Mouse (Mus musculus) hindbrain, embryonic 12.5 days (tissue): ENCODE data around the gene Dnaja3. TPM values are rescaled to one million over a fixed set of nuclear protein-coding genes. Genes with fewer than 3 reads are reported as not detected.
A peak's percentile ranks its signal among the peaks of the same experiment; 100 is the strongest.
"Not testable (repeated sequence)": the region's sequence is repeated elsewhere in the genome, so short reads cannot be mapped to it uniquely, and the experiment has no call there.

Experiments used
- ATAC-seq: fragments of 200-750 bp; cut with Nextera tagmentation; 2 replicates; pipeline ENCODE4 v1.8.0; 2017; ENCODE audit warnings: moderate TSS enrichment; ENCODE audit not compliant: low FRiP score
- H3K27ac ChIP-seq: fragments of 300-500 bp; sonication (generic); 2 replicates; pipeline ENCODE4 v1.5.1; 2016; ENCODE audit warnings: mild to moderate bottlenecking
- H3K27me3 ChIP-seq: fragments of 300-500 bp; sonication (generic); 2 replicates; pipeline ENCODE4 v1.6.1; 2016; ENCODE audit warnings: mild to moderate bottlenecking
- H3K36me3 ChIP-seq: fragments of 300-500 bp; sonication (generic); 2 replicates; pipeline ENCODE4 v1.6.1; 2016; ENCODE audit warnings: mild to moderate bottlenecking
- H3K4me1 ChIP-seq: fragments of 300-500 bp; sonication (generic); 2 replicates; pipeline ENCODE4 v1.6.1; 2016
- H3K4me2 ChIP-seq: fragments of 300-500 bp; sonication (generic); replicated peaks from 2 replicates; pipeline ENCODE4 v1.6.1; 2016; ENCODE audit warnings: mild to moderate bottlenecking
- H3K4me3 ChIP-seq: fragments of 300-500 bp; sonication (generic); 2 replicates; pipeline ENCODE4 v1.5.1; 2016; ENCODE audit warnings: mild to moderate bottlenecking
- H3K9ac ChIP-seq: fragments of 300-500 bp; sonication (generic); 2 replicates; pipeline ENCODE4 v1.6.1; 2016; ENCODE audit warnings: mild to moderate bottlenecking, moderate library complexity
- H3K9me3 ChIP-seq: fragments of 300-500 bp; sonication (generic); replicated peaks from 2 replicates; pipeline ENCODE4 v1.6.1; 2016; ENCODE audit warnings: mild to moderate bottlenecking
- WGBS: fragments of 180-500 bp; shearing (Covaris S2); methylation state at CpG from one replicate; pipeline ENCODE4 v1.1.7; 2016; 5-methylcytosine and 5-hydroxymethylcytosine counted together
- polyA plus RNA-seq: library from polyadenylated mRNA; unstranded; fragments of >200 nt; fragmentation: Nextera tagmentation; extraction: Ambion mirVana; gene quantifications from 2 replicates; pipeline ENCODE4 v1.2.1, GENCODE M21; 2016

Dnaja3 gene
- polyA plus RNA-seq, 1 experiment from 2014 or later: 56.2 TPM

DNA sequence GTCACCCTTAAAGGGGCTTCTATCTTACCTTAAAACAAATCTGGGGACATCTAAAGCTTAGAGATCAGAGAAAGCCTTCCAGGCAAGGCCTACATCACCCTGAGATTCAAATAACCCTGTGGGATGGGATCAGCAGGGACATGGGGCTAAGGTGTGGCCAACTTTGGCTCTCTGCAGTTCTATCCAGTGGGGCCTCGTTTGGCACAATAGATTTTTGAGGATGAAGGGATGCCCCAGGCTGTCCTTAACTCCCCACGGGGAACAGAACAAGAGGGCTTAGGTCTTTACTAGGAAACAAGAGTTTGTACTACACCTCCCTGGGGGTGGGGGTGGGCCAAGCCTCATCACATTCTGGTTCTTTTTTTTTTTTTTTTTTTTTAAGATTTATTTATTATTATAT is 19.5 kb downstream of the Dnaja3 start:
- WGBS: 26% methylated on average over 2 of the region's 2 CpGs
- ATAC-seq: no peak
- H3K36me3 ChIP-seq: peaks cover 31% of the 10 kb centered on the region
- H3K27me3 ChIP-seq: no peaks in the 10 kb centered on the region
- H3K4me3 ChIP-seq: no peak overlapping the region
- peak overlapping the region; percentile 4; the same call in 1 of the 2 replicates for H3K4me2 ChIP-seq
- peak overlapping the region; percentile 70 for H3K27ac ChIP-seq
- H3K9me3 ChIP-seq: no peaks in the 10 kb centered on the region
- peaks cover 19% of the 10 kb centered on the region for H3K4me1 ChIP-seq
- no peak overlapping the region for H3K9ac ChIP-seq

DNA sequence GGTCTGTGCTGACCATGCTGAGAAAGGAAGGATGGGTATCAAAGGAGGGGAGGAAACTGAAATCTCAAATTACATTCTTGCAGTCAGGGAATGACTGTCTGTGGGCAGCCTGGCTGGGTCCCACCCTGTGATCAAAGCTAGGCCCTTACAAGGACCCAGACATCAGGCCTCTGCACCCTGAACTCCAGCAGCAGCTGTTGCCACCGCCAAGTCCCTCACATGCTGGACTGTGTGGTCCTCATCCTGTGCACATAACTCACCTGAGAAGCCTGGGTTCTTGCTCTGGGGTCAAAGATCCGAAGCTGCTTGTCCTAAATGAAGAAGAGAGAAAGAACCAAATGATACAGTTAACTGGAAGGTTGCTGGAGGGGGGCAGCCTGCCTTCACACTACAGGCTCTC is 21.8 kb downstream of the Dnaja3 start:
- no peak overlapping the region for H3K4me2 ChIP-seq
- ATAC-seq: no peak
- H3K9ac ChIP-seq: no peak overlapping the region
- no peak overlapping the region for H3K4me3 ChIP-seq
- H3K27ac ChIP-seq: no peak overlapping the region
- 64% methylated on average over 2 of the region's 2 CpGs for WGBS
- H3K36me3 ChIP-seq: peaks cover 29% of the 10 kb centered on the region
- H3K4me1 ChIP-seq: peaks cover 12% of the 10 kb centered on the region
- H3K9me3 ChIP-seq: no peaks in the 10 kb centered on the region
- H3K27me3 ChIP-seq: no peaks in the 10 kb centered on the region

DNA sequence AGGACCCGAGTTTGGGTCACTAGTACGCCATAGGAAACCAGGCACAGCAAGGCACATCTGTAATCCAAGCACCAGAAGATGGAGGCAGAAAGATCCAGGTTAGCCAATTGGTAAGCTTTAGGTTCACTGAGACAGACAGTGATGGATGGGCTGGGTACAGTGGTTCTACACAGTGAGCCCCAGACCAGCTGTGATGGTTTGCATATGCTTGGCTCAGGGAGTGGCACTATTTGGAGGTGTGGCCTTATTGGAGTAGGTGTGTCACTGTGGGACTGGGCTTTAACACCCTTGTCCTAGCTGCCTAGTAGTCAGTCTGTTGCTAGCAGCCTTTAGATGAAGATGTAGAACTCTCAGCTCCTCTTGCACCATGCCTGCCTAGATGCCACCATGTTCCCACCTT is 24.0 kb downstream of the Dnaja3 start:
- Histone ChIP-seq H3K27me3 (no peaks in the 10 kb centered on the region), H3K36me3 (peaks cover 39% of the 10 kb centered on the region), H3K4me2 (no peak overlapping the region), H3K9me3 (no peaks in the 10 kb centered on the region), H3K27ac (no peak overlapping the region), H3K4me3 (no peak overlapping the region), H3K9ac (no peak overlapping the region), H3K4me1 (peaks cover 5% of the 10 kb centered on the region)
- 85% methylated on average over 2 of the region's 2 CpGs for WGBS
- no peak for ATAC-seq

DNA sequence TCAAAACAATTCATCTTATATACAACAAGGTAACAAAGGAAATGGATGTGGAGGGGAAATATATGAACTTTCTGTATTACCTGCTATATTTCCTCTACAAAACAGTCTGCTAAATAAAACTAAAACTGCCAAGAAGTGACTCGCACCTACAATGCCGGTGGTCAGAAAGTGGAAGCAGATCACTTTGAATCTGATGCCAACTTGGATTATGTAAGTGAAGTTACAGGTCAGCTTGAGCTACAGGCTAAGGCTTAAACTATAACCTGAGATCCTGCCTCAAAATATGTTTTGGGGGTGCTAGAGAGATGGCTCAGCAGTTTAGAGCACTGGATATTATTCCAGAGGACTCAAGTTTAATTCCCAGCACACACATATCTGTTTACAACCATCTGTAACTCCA is 25.9 kb downstream of the Dnaja3 start:
- H3K9me3 ChIP-seq: no peaks in the 10 kb centered on the region
- H3K4me2 ChIP-seq: no peak overlapping the region
- no peak overlapping the region for H3K9ac ChIP-seq
- no peak overlapping the region for H3K27ac ChIP-seq
- 100% methylated on average over 2 of the region's 2 CpGs for WGBS
- peaks cover 45% of the 10 kb centered on the region for H3K36me3 ChIP-seq
- no peaks in the 10 kb centered on the region for H3K27me3 ChIP-seq
- no peaks in the 10 kb centered on the region for H3K4me1 ChIP-seq
- H3K4me3 ChIP-seq: no peak overlapping the region
- ATAC-seq: no peak

DNA sequence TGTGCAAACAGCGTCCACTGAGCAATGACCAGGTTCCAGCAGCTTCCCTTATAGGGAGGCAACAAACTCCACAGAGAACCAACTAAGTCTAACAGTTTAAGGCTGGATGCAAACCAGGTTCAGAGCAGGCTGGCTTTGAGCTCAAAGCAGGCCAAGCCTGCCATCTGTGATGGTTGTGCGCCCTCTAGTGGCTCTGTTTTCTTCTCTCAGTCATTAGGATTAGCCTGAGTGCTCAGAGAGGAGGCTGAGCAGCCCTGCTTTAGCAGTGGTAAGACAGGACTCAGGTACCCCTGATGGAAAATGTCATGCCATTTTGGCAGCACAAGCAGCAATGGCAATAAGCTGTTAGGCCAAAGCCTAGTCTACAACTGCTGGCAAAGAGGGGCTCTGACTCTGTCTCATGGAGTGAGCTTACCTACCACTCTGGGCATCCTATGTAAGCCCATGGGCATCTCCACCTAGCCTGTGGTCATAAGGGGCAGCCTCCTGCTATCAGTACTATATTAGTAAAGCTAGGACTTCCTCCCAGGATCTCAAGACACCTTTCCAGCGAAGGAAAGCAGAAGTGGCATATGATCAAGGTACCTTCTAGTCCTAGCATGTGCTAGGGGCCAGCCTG is 27.5 kb downstream of the Dnaja3 start:
- WGBS: 23% methylated on average over 3 of the region's 3 CpGs
- Histone ChIP-seq H3K9me3 (no peaks in the 10 kb centered on the region), H3K9ac (no peak overlapping the region), H3K27me3 (no peaks in the 10 kb centered on the region), H3K4me3 (no peak overlapping the region), H3K27ac (no peak overlapping the region), H3K4me1 (no peaks in the 10 kb centered on the region), H3K4me2 (no peak overlapping the region), H3K36me3 (peaks cover 36% of the 10 kb centered on the region)
- peak; percentile 81 for ATAC-seq

DNA sequence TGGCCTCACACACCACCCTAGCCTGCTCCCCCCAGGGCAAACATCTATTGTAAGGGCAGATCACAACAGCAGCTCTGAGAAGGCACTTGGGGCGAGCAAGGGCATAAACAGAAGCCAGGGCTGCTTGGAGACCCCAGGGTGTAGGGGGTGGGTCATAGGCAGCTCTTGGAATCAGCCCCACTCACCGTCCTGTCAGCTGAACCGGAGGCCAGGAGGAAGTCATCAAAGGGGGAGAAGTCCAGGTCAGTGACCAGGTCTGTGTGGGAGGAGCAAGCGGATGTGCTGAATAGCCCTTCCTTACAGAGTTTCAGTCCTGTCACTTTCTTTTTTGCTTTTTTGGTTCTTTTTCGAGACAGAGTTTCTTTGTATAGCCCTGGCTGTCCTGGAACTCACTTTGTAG is 30.5 kb downstream of the Dnaja3 start:
- Histone ChIP-seq H3K36me3 (peaks cover 47% of the 10 kb centered on the region), H3K9me3 (no peaks in the 10 kb centered on the region), H3K4me1 (no peaks in the 10 kb centered on the region), H3K4me2 (no peak overlapping the region), H3K9ac (no peak overlapping the region), H3K27me3 (no peaks in the 10 kb centered on the region), H3K4me3 (no peak overlapping the region), H3K27ac (no peak overlapping the region)
- ATAC-seq: no peak
- 72% methylated on average over 5 of the region's 5 CpGs for WGBS

- Histone ChIP-seq H3K27ac (no peak overlapping the region), H3K4me1 (peaks cover 8% of the 10 kb centered on the region), H3K4me3 (no peak overlapping the region), H3K27me3 (no peaks in the 10 kb centered on the region), H3K4me2 (no peak overlapping the region), H3K9ac (no peak overlapping the region), H3K36me3 (peaks cover 38% of the 10 kb centered on the region), H3K9me3 (no peaks in the 10 kb centered on the region)
- no peak for ATAC-seq
- WGBS: 85% methylated on average over 4 of the region's 4 CpGs
Measured at GRCm38 (mm10) chr16:4674091-4674490, 34.3 kb downstream of the Dnaja3 start.

DNA sequence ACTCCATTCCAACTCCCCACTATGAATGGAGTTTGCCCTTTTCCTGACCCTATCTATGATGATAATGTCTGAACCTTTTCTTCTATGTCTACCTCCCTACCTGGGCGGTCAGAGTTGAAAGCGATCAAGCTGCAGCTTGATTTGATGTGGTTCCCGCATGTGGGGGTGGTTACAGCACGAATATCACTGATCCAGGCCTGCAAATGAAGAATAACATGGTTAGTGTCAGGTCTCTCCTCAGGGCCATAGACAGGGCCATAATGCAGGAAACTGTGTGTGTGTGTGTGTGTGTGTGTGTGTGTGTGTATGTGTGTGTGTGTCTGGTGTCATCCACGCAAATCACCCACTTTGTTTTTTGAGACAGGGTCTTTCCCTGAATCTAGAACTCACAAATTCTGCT is 37.0 kb downstream of the Dnaja3 start:
- Histone ChIP-seq H3K4me2 (no peak overlapping the region), H3K4me1 (peaks cover 10% of the 10 kb centered on the region), H3K27ac (no peak overlapping the region), H3K4me3 (no peak overlapping the region), H3K27me3 (no peaks in the 10 kb centered on the region), H3K9me3 (no peaks in the 10 kb centered on the region), H3K9ac (no peak overlapping the region), H3K36me3 (peaks cover 30% of the 10 kb centered on the region)
- WGBS: 96% methylated on average over 5 of the region's 5 CpGs
- ATAC-seq: no peak

DNA sequence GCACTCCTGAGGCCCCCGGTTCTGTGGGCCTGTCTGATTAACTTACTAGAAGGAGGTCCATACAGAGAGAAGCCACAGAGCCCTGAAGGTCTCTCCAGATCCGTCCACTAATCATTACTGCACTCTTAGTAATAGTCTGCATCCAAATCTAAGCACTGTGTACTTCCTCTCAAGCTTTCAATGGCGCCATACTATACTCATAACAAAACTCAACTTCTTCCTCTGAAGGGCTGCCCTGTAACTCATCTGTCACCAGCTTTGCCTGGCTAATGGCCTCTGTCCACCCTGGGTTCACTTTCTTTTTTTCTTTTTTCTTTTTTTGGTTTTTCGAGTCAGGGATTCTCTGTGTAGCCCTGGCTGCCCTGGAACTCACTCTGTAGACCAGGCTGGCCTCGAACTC is 38.3 kb downstream of the Dnaja3 start:
- Histone ChIP-seq H3K27ac (no peak overlapping the region), H3K9ac (peak overlapping the region; percentile 77; the same call in 1 of the 2 replicates), H3K27me3 (no peaks in the 10 kb centered on the region), H3K4me1 (peaks cover 12% of the 10 kb centered on the region), H3K4me3 (no peak overlapping the region; the same call in 1 of the 2 replicates), H3K9me3 (no peaks in the 10 kb centered on the region), H3K36me3 (peaks cover 26% of the 10 kb centered on the region), H3K4me2 (peak overlapping the region; percentile 94; the same call in 1 of the 2 replicates)
- 86% methylated on average over 5 of the region's 5 CpGs for WGBS
- no peak for ATAC-seq

DNA sequence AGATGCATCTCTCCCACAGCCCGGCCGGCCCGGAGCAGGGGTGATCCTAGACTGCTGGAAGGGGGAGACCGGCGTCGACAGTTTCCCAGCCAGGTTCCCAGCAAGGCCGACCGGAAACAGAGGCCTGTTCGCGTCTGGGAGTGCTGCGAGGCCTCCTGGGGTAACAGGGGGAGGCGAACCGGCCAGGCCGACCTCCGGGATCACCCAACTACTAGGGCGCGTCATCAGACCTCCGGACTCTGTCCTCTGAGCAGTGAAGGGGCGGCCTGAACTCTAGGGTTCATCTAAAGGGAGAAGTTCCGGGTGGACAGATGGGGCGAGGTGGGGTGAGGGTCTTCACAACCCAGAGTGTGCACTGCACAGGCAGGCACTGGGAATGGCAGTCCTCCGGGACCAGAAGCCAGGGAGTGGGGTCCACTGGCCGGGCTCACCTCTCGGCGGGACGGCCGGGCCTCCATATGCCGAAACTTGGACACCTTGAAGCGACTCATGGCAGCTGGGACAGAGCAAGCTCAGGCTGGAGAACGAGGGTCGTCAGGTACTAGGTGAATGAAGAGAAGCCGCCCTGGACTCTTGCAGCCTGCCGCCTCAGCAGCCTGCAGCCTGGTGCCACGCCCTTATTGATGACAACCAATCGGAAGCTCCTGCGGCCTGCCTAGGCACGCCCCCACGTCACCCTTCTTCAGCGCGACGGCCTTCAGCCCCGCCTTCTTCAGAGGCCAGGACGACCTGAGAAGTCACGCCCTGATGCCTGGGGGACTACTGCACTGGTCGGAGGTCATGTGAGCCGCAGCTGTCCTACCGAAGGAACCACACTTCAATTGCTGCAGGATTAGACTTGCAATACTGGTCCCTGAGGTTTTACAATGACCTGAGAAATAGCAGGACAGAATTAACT is 39.6 kb downstream of the Dnaja3 start, which contains the start of gene Coro7:
Gene Coro7 (minus strand): TSS at position 657 of the 898 bp plus-strand sequence.
- peaks cover 15% of the 10 kb centered on the region for H3K4me1 ChIP-seq
- peak within 1 kb of the TSS; percentile 71 for H3K4me3 ChIP-seq
- H3K4me2 ChIP-seq: peak within 1 kb of the TSS; percentile 94
- H3K27ac ChIP-seq: no peak within 1 kb of the TSS; the same call in 1 of the 2 replicates
- peak; percentile 95 for ATAC-seq
- under 1% methylated on average over 47 of the region's 47 CpGs for WGBS
- H3K36me3 ChIP-seq: peaks cover 16% of the 10 kb centered on the region
- H3K9ac ChIP-seq: peak within 1 kb of the TSS; percentile 77
- H3K9me3 ChIP-seq: no peaks in the 10 kb centered on the region
- no peaks in the 10 kb centered on the region for H3K27me3 ChIP-seq

DNA sequence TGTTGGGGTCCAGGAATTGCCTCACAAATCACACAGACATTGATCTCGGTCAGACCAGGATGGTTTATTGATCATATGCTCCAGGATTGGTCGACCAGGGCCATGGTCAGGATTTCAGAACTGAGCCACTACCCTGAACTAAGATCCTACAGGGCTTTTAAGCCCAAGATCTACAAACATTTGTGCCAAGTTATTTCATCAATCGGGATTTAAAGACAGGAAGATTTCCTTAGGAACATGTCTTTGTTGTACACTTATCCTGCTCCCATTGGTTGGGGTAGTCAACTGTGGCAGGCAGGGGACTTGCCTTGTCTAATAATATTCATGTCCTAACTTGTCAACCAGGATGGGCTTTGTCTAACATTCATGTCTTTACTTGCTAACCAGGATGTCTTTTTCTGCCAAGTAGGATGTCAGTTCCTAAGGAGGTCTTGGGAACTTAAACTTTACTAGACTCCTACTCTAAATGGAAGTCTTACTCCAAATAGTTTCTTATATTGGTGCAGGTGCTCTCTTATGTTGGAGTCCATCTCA is 41.2 kb downstream of the Dnaja3 start:
- H3K27ac ChIP-seq, H3K9me3 ChIP-seq, H3K4me3 ChIP-seq, ATAC-seq, H3K9ac ChIP-seq, H3K4me2 ChIP-seq, H3K36me3 ChIP-seq, H3K27me3 ChIP-seq: not testable (repeated sequence)
- 82% methylated on average over 3 of the region's 3 CpGs for WGBS
- H3K4me1 ChIP-seq: peaks cover 28% of the 10 kb centered on the region

GRCm38 (mm10) chr16:4682628-4683179 is 42.9 kb downstream of the Dnaja3 start:
- no peaks in the 10 kb centered on the region for H3K9me3 ChIP-seq
- no peak overlapping the region for H3K27ac ChIP-seq
- H3K4me1 ChIP-seq: peaks cover 28% of the 10 kb centered on the region
- H3K9ac ChIP-seq: no peak overlapping the region
- no peak overlapping the region; the same call in 1 of the 2 replicates for H3K4me3 ChIP-seq
- 80% methylated on average over 4 of the region's 4 CpGs for WGBS
- H3K27me3 ChIP-seq: no peaks in the 10 kb centered on the region
- ATAC-seq: no peak
- H3K36me3 ChIP-seq: peaks cover 7% of the 10 kb centered on the region
- H3K4me2 ChIP-seq: peak overlapping the region; percentile 97; the same call in 1 of the 2 replicates
